Mouse (Mus musculus): Measurements from ENCODE around the gene Cables2. TPM values are rescaled to one million over a fixed set of nuclear protein-coding genes. Genes with fewer than 3 reads are reported as not detected.

The Cables2 gene
- total RNA-seq (2021) (10 to 100 TPM; 11.2 to 14.3 TPM), polyA plus RNA-seq (2012; rRNA removed) (17.6 and 26.7 TPM in 2 replicates)
- long read RNA-seq, transcript Cables2-201 (10 exons, 2,975 nt) = major isoform, 23 of 32 reads
- long read RNA-seq, partial matches to known transcripts = 2 of 32 reads
- long read RNA-seq, other reads (novel, unspliced or antisense) = 7 of 32 reads

DNA sequence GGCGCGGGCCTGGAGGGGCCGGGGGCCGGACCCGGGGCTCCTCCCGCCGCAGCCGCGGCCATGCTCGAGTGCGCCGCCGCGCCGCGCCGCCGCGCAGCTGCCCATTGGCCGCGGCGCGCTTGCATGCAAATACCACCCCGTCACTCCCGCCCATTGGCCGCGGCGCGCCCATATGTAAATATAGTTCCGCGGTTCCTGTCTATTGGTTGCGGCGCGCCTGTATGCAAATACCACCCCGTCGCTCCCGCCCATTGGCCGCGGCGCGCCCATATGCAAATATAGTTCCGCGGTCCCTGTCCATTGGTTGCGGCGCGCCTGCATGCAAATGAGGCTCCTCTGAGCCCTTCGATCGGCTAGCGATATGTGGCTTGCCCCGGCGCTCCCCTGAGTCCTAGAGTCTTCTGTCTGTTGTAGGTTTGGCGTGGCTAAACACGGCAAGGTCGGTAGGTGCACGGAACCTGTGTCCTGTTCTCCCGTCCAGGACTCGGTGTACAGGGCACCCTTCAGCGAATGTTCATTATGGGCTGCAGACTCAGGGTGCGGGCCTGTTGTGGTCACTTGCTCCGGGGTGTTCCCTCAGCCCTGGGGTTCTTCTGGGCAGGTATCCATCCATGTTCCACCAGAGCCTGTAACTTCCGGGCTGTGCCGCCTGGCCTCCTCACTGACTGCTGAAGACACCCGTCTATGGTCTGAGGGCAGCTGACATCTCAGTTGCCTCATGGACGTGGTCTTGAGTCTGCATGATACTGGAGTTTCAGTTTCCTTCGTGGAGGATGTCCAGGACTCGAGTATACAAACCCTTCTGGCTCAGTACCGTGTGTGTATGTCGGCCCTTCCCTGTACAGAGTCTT, at the start of gene Cables2:
Gene Cables2 (minus strand): TSS at position 103 of the 851 bp plus-strand sequence.
- Histone ChIP-seq H3K4me3 (peak within 1 kb of the TSS; percentile 71), H3K27me3 (ENCODE audit: control insufficient read depth, insufficient read depth, low read length) (no peaks in the 10 kb centered on the region), H3K27ac (peak within 1 kb of the TSS; percentile 69), H3K9ac (ENCODE audit: low read depth, low read length) (peak within 1 kb of the TSS; percentile 91), H3K79me2 (replicated peaks; ENCODE audit: control insufficient read depth, insufficient read depth, low read length) (peaks cover 5% of the 10 kb centered on the region), H3K4me1 (ENCODE audit: control insufficient read depth, insufficient read depth, low read length) (peaks cover 19% of the 10 kb centered on the region), H3K36me3 (ENCODE audit: control insufficient read depth, insufficient read depth, low read length) (no peaks in the 10 kb centered on the region)
- intact Hi-C loops (cut with DNase I) = no loop called here
- TF ChIP-seq POLR2A (IDR thresholded peaks at IDR 0.05; ENCODE audit: insufficient read depth, low read depth, low read length) = peak; percentile 25; the same call in 1 of the 2 replicates
- TF ChIP-seq CTCF (IDR thresholded peaks at IDR 0.05) = no peak
- peak; percentile 92 to 96 for DNase-seq
- WGBS = 3% methylated on average over 65 of the region's 68 CpGs

DNA sequence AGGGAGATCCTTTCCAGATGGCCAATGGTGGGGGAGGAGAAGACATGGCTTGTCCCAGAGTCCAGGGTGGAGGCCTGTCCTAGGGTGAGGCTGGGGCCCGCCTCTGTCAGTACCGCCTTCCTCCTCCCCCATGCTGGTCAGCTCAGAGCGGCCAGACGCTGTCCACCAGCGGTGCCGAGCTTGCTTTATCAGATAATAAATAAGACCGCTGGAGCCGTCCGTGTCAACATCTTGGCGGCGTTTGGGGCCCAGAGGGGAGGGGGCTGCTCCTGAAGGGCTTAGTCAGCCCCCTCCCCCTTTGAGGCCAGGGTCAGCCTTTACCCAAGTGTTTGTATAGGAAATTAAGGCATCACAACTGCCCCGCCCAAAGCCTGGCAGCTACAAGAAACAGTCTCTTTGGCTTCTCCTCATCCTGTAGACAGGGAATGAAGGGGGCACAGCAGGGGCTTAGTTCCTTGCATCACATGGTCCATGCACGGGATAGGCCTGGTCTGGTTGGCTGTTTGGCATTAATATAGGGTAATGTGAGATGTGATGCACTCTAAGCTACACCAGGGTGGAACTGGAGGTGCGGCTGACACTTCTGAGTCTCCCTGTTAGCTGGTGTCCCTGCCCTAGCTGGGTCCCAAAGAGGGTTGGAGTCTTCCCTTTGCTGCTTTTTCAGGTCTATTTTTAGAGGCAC, 49.5 kb upstream of the Cables2 start:
- Histone ChIP-seq H3K4me3 (no peak overlapping the region), H3K9ac (ENCODE audit: low read depth, low read length) (no peak overlapping the region), H3K27ac (no peak overlapping the region)

DNA sequence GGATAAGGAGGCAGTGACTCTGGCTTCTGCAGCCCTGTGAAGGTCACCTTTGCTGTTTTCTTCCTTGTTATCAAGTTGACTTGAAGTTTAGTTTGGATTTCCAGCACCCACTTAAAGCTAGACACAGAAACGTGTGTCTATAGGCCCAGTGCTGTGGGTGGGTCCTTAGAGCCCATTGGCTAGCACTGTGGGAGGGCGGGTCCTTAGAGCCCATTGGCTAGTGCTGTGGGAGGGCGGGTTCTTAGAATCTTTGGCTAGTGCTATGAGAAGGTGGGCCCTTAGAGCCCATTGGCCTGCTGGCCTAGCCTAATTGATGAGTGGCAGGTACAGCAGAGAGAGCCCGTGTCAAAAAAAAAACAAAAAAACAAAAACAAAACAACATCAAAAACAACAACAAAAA, 46.9 kb upstream of the Cables2 start:
- DNase-seq = no peak
- 79% methylated on average over 4 of the region's 4 CpGs for WGBS
- H3K27me3 ChIP-seq (ENCODE audit: control insufficient read depth, insufficient read depth, low read length) = no peaks in the 10 kb centered on the region
- intact Hi-C loops (cut with DNase I) = no loop called here
- no peak overlapping the region for H3K9ac ChIP-seq (ENCODE audit: low read depth, low read length)
- H3K4me3 ChIP-seq = no peak overlapping the region
- H3K27ac ChIP-seq = no peak overlapping the region
- H3K79me2 ChIP-seq (replicated peaks; ENCODE audit: control insufficient read depth, insufficient read depth, low read length) = no peaks in the 10 kb centered on the region
- H3K4me1 ChIP-seq (ENCODE audit: control insufficient read depth, insufficient read depth, low read length) = peaks cover 3% of the 10 kb centered on the region; the same call in 1 of the 2 replicates
- H3K36me3 ChIP-seq (ENCODE audit: control insufficient read depth, insufficient read depth, low read length) = no peaks in the 10 kb centered on the region
- no peak for TF ChIP-seq POLR2A (IDR thresholded peaks at IDR 0.05; ENCODE audit: insufficient read depth, low read depth, low read length)
- no peak for TF ChIP-seq EP300 (IDR thresholded peaks at IDR 0.05; ENCODE audit: insufficient read depth, low read depth, low read length)
- no peak for TF ChIP-seq CTCF (IDR thresholded peaks at IDR 0.05)

More for the DNA sequence above, 49.5 kb upstream of the Cables2 start:
- WGBS = 44% methylated on average over 14 of the region's 14 CpGs
- Histone ChIP-seq H3K79me2 (replicated peaks; ENCODE audit: control insufficient read depth, insufficient read depth, low read length) (no peaks in the 10 kb centered on the region), H3K4me1 (ENCODE audit: control insufficient read depth, insufficient read depth, low read length) (peaks cover 3% of the 10 kb centered on the region; the same call in 1 of the 2 replicates), H3K27me3 (ENCODE audit: control insufficient read depth, insufficient read depth, low read length) (no peaks in the 10 kb centered on the region), H3K36me3 (ENCODE audit: control insufficient read depth, insufficient read depth, low read length) (no peaks in the 10 kb centered on the region)
- TF ChIP-seq EP300 (IDR thresholded peaks at IDR 0.05; ENCODE audit: insufficient read depth, low read depth, low read length) (no peak), CTCF (IDR thresholded peaks at IDR 0.05) (no peak), POLR2A (IDR thresholded peaks at IDR 0.05; ENCODE audit: insufficient read depth, low read depth, low read length) (no peak)
- intact Hi-C loops (cut with DNase I) = no loop called here
- no peak for DNase-seq

- peaks cover 3% of the 10 kb centered on the region; the same call in 1 of the 2 replicates for H3K4me1 ChIP-seq (ENCODE audit: control insufficient read depth, insufficient read depth, low read length)
- intact Hi-C loops (cut with DNase I) = no loop called here
- H3K4me3 ChIP-seq = no peak overlapping the region
- no peaks in the 10 kb centered on the region for H3K27me3 ChIP-seq (ENCODE audit: control insufficient read depth, insufficient read depth, low read length)
- H3K79me2 ChIP-seq (replicated peaks; ENCODE audit: control insufficient read depth, insufficient read depth, low read length) = no peaks in the 10 kb centered on the region
- TF ChIP-seq POLR2A (IDR thresholded peaks at IDR 0.05; ENCODE audit: insufficient read depth, low read depth, low read length) (no peak), CTCF (IDR thresholded peaks at IDR 0.05) (no peak), EP300 (IDR thresholded peaks at IDR 0.05; ENCODE audit: insufficient read depth, low read depth, low read length) (no peak)
- no peak for DNase-seq
- 52% methylated on average over 7 of the region's 7 CpGs for WGBS
- H3K27ac ChIP-seq = no peak overlapping the region; the same call in 1 of the 2 replicates
- no peaks in the 10 kb centered on the region for H3K36me3 ChIP-seq (ENCODE audit: control insufficient read depth, insufficient read depth, low read length)
- H3K9ac ChIP-seq (ENCODE audit: low read depth, low read length) = no peak overlapping the region
These were observed 44.3 kb upstream of the Cables2 start for GRCm38 (mm10) chr2:180317591-180317990.

DNA sequence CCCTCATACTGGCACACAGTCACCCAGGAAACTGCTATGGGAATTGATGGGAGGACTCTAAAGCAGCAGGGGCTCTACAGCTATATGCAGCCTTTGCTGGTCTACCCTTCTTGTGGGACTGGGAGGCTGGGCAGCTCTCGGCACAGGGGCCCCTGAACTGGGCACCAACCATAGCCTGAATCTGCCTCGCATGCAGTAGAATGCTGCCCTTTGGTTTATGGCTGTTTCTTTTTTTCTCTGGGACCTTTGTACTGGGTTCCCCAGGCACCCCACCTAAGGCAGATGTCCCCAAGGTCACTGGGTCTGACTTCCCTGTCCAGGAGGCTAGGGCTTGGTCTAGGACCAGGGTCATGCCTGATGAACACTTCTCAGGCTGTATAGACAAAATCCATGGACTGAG, 41.0 kb upstream of the Cables2 start:
- intact Hi-C loops (cut with DNase I) = no loop called here
- no peaks in the 10 kb centered on the region for H3K79me2 ChIP-seq (replicated peaks; ENCODE audit: control insufficient read depth, insufficient read depth, low read length)
- H3K9ac ChIP-seq (ENCODE audit: low read depth, low read length) = no peak overlapping the region
- WGBS = 89% methylated on average over 2 of the region's 2 CpGs
- H3K4me1 ChIP-seq (ENCODE audit: control insufficient read depth, insufficient read depth, low read length) = peaks cover 3% of the 10 kb centered on the region; the same call in 1 of the 2 replicates
- H3K4me3 ChIP-seq = no peak overlapping the region
- no peak overlapping the region for H3K27ac ChIP-seq
- no peaks in the 10 kb centered on the region for H3K27me3 ChIP-seq (ENCODE audit: control insufficient read depth, insufficient read depth, low read length)
- TF ChIP-seq CTCF (IDR thresholded peaks at IDR 0.05) = no peak
- TF ChIP-seq EP300 (IDR thresholded peaks at IDR 0.05; ENCODE audit: insufficient read depth, low read depth, low read length) = no peak
- no peak for TF ChIP-seq POLR2A (IDR thresholded peaks at IDR 0.05; ENCODE audit: insufficient read depth, low read depth, low read length)
- no peaks in the 10 kb centered on the region for H3K36me3 ChIP-seq (ENCODE audit: control insufficient read depth, insufficient read depth, low read length)
- no peak for DNase-seq
